Mouse (Mus musculus) duodenum, adult 2 months (tissue): ENCODE results near the gene Dapp1. TPM values are rescaled to one million over a fixed set of nuclear protein-coding genes. Genes with fewer than 3 reads are reported as not detected.

Experiments
- polyA plus RNA-seq: library from polyadenylated mRNA; depleted of rRNA; stranded (reverse); fragments of >200 nt; gene quantifications from 2 replicates; pipeline ENCODE4 v1.2.3, GENCODE M21; 2012; ENCODE audit warnings: low replicate concordance; rRNA removed

The Dapp1 gene
- 4.7 and 9.3 TPM in 2 replicates for polyA plus RNA-seq

GRCm38 (mm10) chr3:137981382-137981750 is at the start of gene Dapp1:
Gene Dapp1 (minus strand): TSS chr3:137981545.

GRCm38 (mm10) chr3:137918172-137918931 is 63.0 kb downstream of the Dapp1 start, which contains the start of gene Lamtor3:
Gene Lamtor3 (plus strand): TSS chr3:137918506.

Other genes with a start within 250 kb of the Dapp1 start
- gene H2afz, start 117.1 kb downstream of the Dapp1 start, polyA plus RNA-seq = 295 and 310 TPM in 2 replicates
- gene Dnajb14, start 113.9 kb downstream of the Dapp1 start, polyA plus RNA-seq = 0.72 and 0.95 TPM in 2 replicates
- gene Lamtor3, start 63.0 kb downstream of the Dapp1 start, polyA plus RNA-seq = 5.6 and 5.9 TPM in 2 replicates
- not detected in 2 replicates for gene 1110002E22Rik, start 83.5 kb upstream of the Dapp1 start, polyA plus RNA-seq
- gene Gm5105, start 85.8 kb upstream of the Dapp1 start, polyA plus RNA-seq = 0.15 and 0.19 TPM in 2 replicates
- gene Trmt10a, start 161.9 kb upstream of the Dapp1 start, polyA plus RNA-seq = 0.06 and 0.47 TPM in 2 replicates
- gene Mttp, start 163.4 kb upstream of the Dapp1 start, polyA plus RNA-seq = 78.2 and 79.6 TPM in 2 replicates
- not detected in 2 replicates for gene 4930579F01Rik, start 212.3 kb upstream of the Dapp1 start, polyA plus RNA-seq
- 0.21 and 0.28 TPM in 2 replicates for gene Adh7, start 236.2 kb upstream of the Dapp1 start, polyA plus RNA-seq